Mouse (Mus musculus): ENCODE measurements at regions not wholly inside any gene's neighbourhood (a gene's known extent, or its start where the extent isn't known, plus 50 kb on each side); places are given as distances from the start of the nearest gene placed in this dataset.

- Histone ChIP-seq H3K36me3 (ENCODE audit: control insufficient read depth, insufficient read depth, low read length, poor library complexity, severe bottlenecking) (no peaks in the 10 kb centered on the region), H3K4me1 (ENCODE audit: control insufficient read depth in 2 of 2, insufficient read depth in 2 of 2, low read length in 2 of 2, poor library complexity in 1 of 2) (peaks cover 0 to 7% of the 10 kb centered on the region in 2 experiments; a peak in 3 of 4 replicates), H3K9me3 (ENCODE audit: control insufficient read depth, insufficient read depth, low read depth, low read length) (no peaks in the 10 kb centered on the region), H3K4me3 (ENCODE audit: insufficient read depth in 1 of 2, low read depth in 1 of 2, low read length in 2 of 2, poor library complexity in 1 of 2, severe bottlenecking in 1 of 2) (no peak overlapping the region), H3K27ac (ENCODE audit: insufficient read depth, low read depth, low read length, poor library complexity, severe bottlenecking) (no peak overlapping the region), H3K9ac (ENCODE audit: insufficient read depth, low read depth, low read length, poor library complexity, severe bottlenecking) (no peak overlapping the region)
- in situ Hi-C loops (cut with MboI; ENCODE audit: low sequenced_read_pairs in 2 of 2, unreplicated experiment in 2 of 2): no loop called here
- no peak for DNase-seq (ENCODE audit: low read depth, low spot score)
- TF ChIP-seq HCFC1 (IDR thresholded peaks at IDR 0.05; ENCODE audit: borderline replicate concordance, insufficient read depth, low read length): no peak
- no peak for TF ChIP-seq ZC3H11A (IDR thresholded peaks at IDR 0.05; ENCODE audit: borderline replicate concordance, low read depth, low read length)
- TF ChIP-seq MAFK (IDR thresholded peaks at IDR 0.05; ENCODE audit: insufficient read depth, low read depth, low read length): no peak
Measured at GRCm38 (mm10) chr8:113517912-113518311, 117.5 kb upstream of the Mon1b start.

- no peak for DNase-seq (ENCODE audit: low read depth, low spot score)
- Histone ChIP-seq H3K27ac (ENCODE audit: insufficient read depth, low read depth, low read length, poor library complexity, severe bottlenecking) (no peak overlapping the region), H3K36me3 (ENCODE audit: control insufficient read depth, insufficient read depth, low read length, poor library complexity, severe bottlenecking) (no peaks in the 10 kb centered on the region), H3K4me1 (ENCODE audit: control insufficient read depth in 2 of 2, insufficient read depth in 2 of 2, low read length in 2 of 2, poor library complexity in 1 of 2) (peaks cover 0 to 3% of the 10 kb centered on the region in 2 experiments; a peak in 1 of 4 replicates), H3K4me3 (ENCODE audit: insufficient read depth in 1 of 2, low read depth in 1 of 2, low read length in 2 of 2, poor library complexity in 1 of 2, severe bottlenecking in 1 of 2) (no peak overlapping the region), H3K9ac (ENCODE audit: insufficient read depth, low read depth, low read length, poor library complexity, severe bottlenecking) (no peak overlapping the region), H3K9me3 (ENCODE audit: control insufficient read depth, insufficient read depth, low read depth, low read length) (no peaks in the 10 kb centered on the region)
- in situ Hi-C loops (cut with MboI; ENCODE audit: low sequenced_read_pairs in 2 of 2, unreplicated experiment in 2 of 2): no loop called here
- TF ChIP-seq ZNF384 (IDR thresholded peaks at IDR 0.05; ENCODE audit: low read depth, low read length) (no peak), MAFK (IDR thresholded peaks at IDR 0.05; ENCODE audit: insufficient read depth, low read depth, low read length) (no peak), ZC3H11A (IDR thresholded peaks at IDR 0.05; ENCODE audit: borderline replicate concordance, low read depth, low read length) (no peak), CHD2 (IDR thresholded peaks at IDR 0.05; ENCODE audit: low read depth, low read length) (no peak), HCFC1 (IDR thresholded peaks at IDR 0.05; ENCODE audit: borderline replicate concordance, insufficient read depth, low read length) (no peak)
Measured at GRCm38 (mm10) chr8:113523561-113523960, 111.8 kb upstream of the Mon1b start.

GRCm38 (mm10) chr8:113531116-113531665 is 104.2 kb upstream of the Mon1b start:
- no peaks in the 10 kb centered on the region for H3K9me3 ChIP-seq (ENCODE audit: control insufficient read depth, insufficient read depth, low read depth, low read length)
- no peak overlapping the region for H3K9ac ChIP-seq (ENCODE audit: insufficient read depth, low read depth, low read length, poor library complexity, severe bottlenecking)
- H3K36me3 ChIP-seq (ENCODE audit: control insufficient read depth, insufficient read depth, low read length, poor library complexity, severe bottlenecking): no peaks in the 10 kb centered on the region
- no peak overlapping the region for H3K27ac ChIP-seq (ENCODE audit: insufficient read depth, low read depth, low read length, poor library complexity, severe bottlenecking)
- peaks cover 0 to 9% of the 10 kb centered on the region in 2 experiments; a peak in 2 of 4 replicates for H3K4me1 ChIP-seq (ENCODE audit: control insufficient read depth in 2 of 2, insufficient read depth in 2 of 2, low read length in 2 of 2, poor library complexity in 1 of 2)
- in situ Hi-C loops (cut with MboI; ENCODE audit: low sequenced_read_pairs in 2 of 2, unreplicated experiment in 2 of 2): no loop called here
- DNase-seq (ENCODE audit: low read depth, low spot score): no peak
- no peak for TF ChIP-seq ZC3H11A (IDR thresholded peaks at IDR 0.05; ENCODE audit: borderline replicate concordance, low read depth, low read length)
- no peak for TF ChIP-seq HCFC1 (IDR thresholded peaks at IDR 0.05; ENCODE audit: borderline replicate concordance, insufficient read depth, low read length)
- no peak for TF ChIP-seq MAFK (IDR thresholded peaks at IDR 0.05; ENCODE audit: insufficient read depth, low read depth, low read length)
- no peak for TF ChIP-seq ZNF384 (IDR thresholded peaks at IDR 0.05; ENCODE audit: low read depth, low read length)
- TF ChIP-seq CHD2 (IDR thresholded peaks at IDR 0.05; ENCODE audit: low read depth, low read length): no peak
- H3K4me3 ChIP-seq (ENCODE audit: insufficient read depth in 1 of 2, low read depth in 1 of 2, low read length in 2 of 2, poor library complexity in 1 of 2, severe bottlenecking in 1 of 2): no peak overlapping the region

- H3K9ac ChIP-seq (ENCODE audit: insufficient read depth, low read depth, low read length, poor library complexity, severe bottlenecking): no peak overlapping the region
- no peak overlapping the region for H3K4me3 ChIP-seq (ENCODE audit: insufficient read depth in 1 of 2, low read depth in 1 of 2, low read length in 2 of 2, poor library complexity in 1 of 2, severe bottlenecking in 1 of 2)
- in situ Hi-C loops (cut with MboI; ENCODE audit: low sequenced_read_pairs in 2 of 2, unreplicated experiment in 2 of 2): no loop called here
- H3K36me3 ChIP-seq (ENCODE audit: control insufficient read depth, insufficient read depth, low read length, poor library complexity, severe bottlenecking): no peaks in the 10 kb centered on the region
- no peaks in the 10 kb centered on the region for H3K9me3 ChIP-seq (ENCODE audit: control insufficient read depth, insufficient read depth, low read depth, low read length)
- no peak for DNase-seq (ENCODE audit: low read depth, low spot score)
- H3K27ac ChIP-seq (ENCODE audit: insufficient read depth, low read depth, low read length, poor library complexity, severe bottlenecking): no peak overlapping the region
- TF ChIP-seq ZNF384 (IDR thresholded peaks at IDR 0.05; ENCODE audit: low read depth, low read length): no peak
- TF ChIP-seq ZC3H11A (IDR thresholded peaks at IDR 0.05; ENCODE audit: borderline replicate concordance, low read depth, low read length): no peak
- no peak for TF ChIP-seq CHD2 (IDR thresholded peaks at IDR 0.05; ENCODE audit: low read depth, low read length)
- no peak for TF ChIP-seq MAFK (IDR thresholded peaks at IDR 0.05; ENCODE audit: insufficient read depth, low read depth, low read length)
- no peak for TF ChIP-seq HCFC1 (IDR thresholded peaks at IDR 0.05; ENCODE audit: borderline replicate concordance, insufficient read depth, low read length)
- peaks cover 0 to 11% of the 10 kb centered on the region in 2 experiments; a peak in 2 of 4 replicates for H3K4me1 ChIP-seq (ENCODE audit: control insufficient read depth in 2 of 2, insufficient read depth in 2 of 2, low read length in 2 of 2, poor library complexity in 1 of 2)
Measured at GRCm38 (mm10) chr8:113532881-113533280, 102.5 kb upstream of the Mon1b start.

All from ES-E14 (cell line).